ENCODE assay signal across 23 mouse cellular contexts in the genomic region with DNA sequence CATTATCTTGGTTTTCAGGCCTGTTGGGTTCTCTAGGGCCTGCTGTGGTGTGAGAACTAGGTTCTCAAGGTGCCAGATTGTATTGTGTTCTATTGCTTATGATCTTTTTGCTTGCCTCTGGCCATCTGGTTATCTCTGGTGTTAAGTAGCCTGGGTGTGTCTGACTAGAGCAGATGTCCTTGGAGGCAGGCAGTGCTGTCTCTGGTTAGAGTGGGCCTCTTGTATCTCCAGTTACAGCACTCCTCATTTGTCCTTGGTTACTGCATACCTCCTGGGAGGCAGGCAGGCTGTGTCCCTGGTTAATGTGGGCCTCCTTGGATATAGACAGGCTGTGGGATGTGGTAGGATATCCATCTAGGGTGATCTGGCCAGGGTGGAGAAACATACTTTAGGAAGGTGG.
A peak's percentile ranks its signal among the peaks of the same experiment; 100 is the strongest.
DNase-seq lines count a peak whose midpoint lies in the region; ATAC-seq and TF ChIP-seq lines count a peak whose summit lies in the region.
"Had no signal": no experiment of that assay in that cellular context is flagged by ENCODE, and none has a peak within 500 bp of the region (broad histone marks: within the 10 kb centered on the region; RNA-seq: fewer than 3 reads in every experiment).

No protein-coding gene starts in this region.

- no peak for TF ChIP-seq POLR2A in thymus, adult 2 months (IDR thresholded peaks at IDR 0.05; ENCODE audit: control insufficient read depth, extremely low read depth, insufficient read depth, low read length, poor library complexity)

- no peak overlapping the region for H3K4me3 ChIP-seq in liver, embryonic 11.5 days (ENCODE audit: low read depth, low read length)
- no peak overlapping the region for H3K4me3 ChIP-seq in liver, postnatal 0 days (ENCODE audit: low read depth, low read length)
- no peak overlapping the region for H3K4me3 ChIP-seq in liver, embryonic 13.5 days (replicated peaks)
- no peak overlapping the region for H3K4me3 ChIP-seq in thymus, adult 2 months (ENCODE audit: control insufficient read depth, insufficient read depth, low read length)
- H3K4me3 ChIP-seq: embryonic facial prominence, embryonic 10.5 days; embryonic facial prominence, embryonic 13.5 days; erythroblast, embryonic 14.5 days; forebrain, embryonic 12.5 days; forebrain, embryonic 15.5 days; heart, adult 2 months; heart, embryonic 13.5 days; hindbrain, embryonic 12.5 days; hindbrain, embryonic 15.5 days had no signal

- no peak overlapping the region for H3K9ac ChIP-seq in liver, embryonic 11.5 days (ENCODE audit: low read depth, low read length)
- no peak overlapping the region for H3K9ac ChIP-seq in liver, postnatal 0 days (replicated peaks)
- H3K9ac ChIP-seq in liver, embryonic 13.5 days, result no peak overlapping the region
- H3K9ac ChIP-seq: embryonic facial prominence, embryonic 13.5 days; forebrain, embryonic 12.5 days; forebrain, embryonic 15.5 days; heart, embryonic 13.5 days; hindbrain, embryonic 12.5 days; hindbrain, embryonic 15.5 days had no signal

- no peak for TF ChIP-seq CTCF in liver, postnatal 0 days (IDR thresholded peaks at IDR 0.05; ENCODE audit: low read depth)
- TF ChIP-seq CTCF in thymus, adult 2 months (IDR thresholded peaks at IDR 0.05; ENCODE audit: borderline replicate concordance, control insufficient read depth, extremely low read depth, insufficient read depth, low read length, poor library complexity), result no peak

- peak; percentile 74 for ATAC-seq in liver, embryonic 11.5 days (replicated peaks; ENCODE audit: low FRiP score)
- ATAC-seq in liver, postnatal 0 days, result no peak
- peak; percentile 78 for ATAC-seq in liver, embryonic 13.5 days (ENCODE audit: low read depth)
- ATAC-seq: CD4-positive, CD25-positive, alpha-beta regulatory T cell, adult 4 months; forebrain, embryonic 15.5 days had no signal

- H3K27ac ChIP-seq in liver, embryonic 11.5 days (ENCODE audit: low read depth, low read length), result no peak overlapping the region
- H3K27ac ChIP-seq in liver, postnatal 0 days (ENCODE audit: low read depth), result no peak overlapping the region
- H3K27ac ChIP-seq in liver, embryonic 13.5 days, result no peak overlapping the region
- no peak overlapping the region for H3K27ac ChIP-seq in thymus, adult 2 months (ENCODE audit: control insufficient read depth, insufficient read depth, low read length)
- H3K27ac ChIP-seq: embryonic facial prominence, embryonic 10.5 days; embryonic facial prominence, embryonic 13.5 days; forebrain, embryonic 12.5 days; forebrain, embryonic 15.5 days; heart, adult 2 months; heart, embryonic 13.5 days; hindbrain, embryonic 12.5 days; hindbrain, embryonic 15.5 days had no signal

- no peaks in the 10 kb centered on the region for H3K9me3 ChIP-seq in liver, embryonic 11.5 days (ENCODE audit: control insufficient read depth, low read length)
- no peaks in the 10 kb centered on the region for H3K9me3 ChIP-seq in liver, postnatal 0 days (ENCODE audit: low read length)
- no peaks in the 10 kb centered on the region for H3K9me3 ChIP-seq in liver, embryonic 13.5 days (replicated peaks)
- H3K9me3 ChIP-seq: embryonic facial prominence, embryonic 10.5 days; embryonic facial prominence, embryonic 13.5 days; forebrain, embryonic 12.5 days; forebrain, embryonic 15.5 days; heart, embryonic 13.5 days; hindbrain, embryonic 12.5 days; hindbrain, embryonic 15.5 days had no signal

- H3K4me1 ChIP-seq in liver, embryonic 11.5 days (replicated peaks; ENCODE audit: control insufficient read depth, insufficient read depth, low read length), result no peaks in the 10 kb centered on the region
- no peaks in the 10 kb centered on the region for H3K4me1 ChIP-seq in liver, postnatal 0 days (ENCODE audit: insufficient read depth)
- no peaks in the 10 kb centered on the region for H3K4me1 ChIP-seq in liver, embryonic 13.5 days (replicated peaks)
- H3K4me1 ChIP-seq in thymus, adult 2 months (replicated peaks; ENCODE audit: control insufficient read depth, insufficient read depth, low read length), result no peaks in the 10 kb centered on the region
- H3K4me1 ChIP-seq: embryonic facial prominence, embryonic 10.5 days; embryonic facial prominence, embryonic 13.5 days; forebrain, embryonic 12.5 days; forebrain, embryonic 15.5 days; heart, embryonic 13.5 days; hindbrain, embryonic 12.5 days; hindbrain, embryonic 15.5 days had no signal

- H3K36me3 ChIP-seq in liver, embryonic 11.5 days (ENCODE audit: control insufficient read depth, insufficient read depth, low read length), result no peaks in the 10 kb centered on the region
- no peaks in the 10 kb centered on the region for H3K36me3 ChIP-seq in liver, postnatal 0 days (replicated peaks; ENCODE audit: insufficient read depth, low read length)
- no peaks in the 10 kb centered on the region for H3K36me3 ChIP-seq in liver, embryonic 13.5 days
- no peaks in the 10 kb centered on the region for H3K36me3 ChIP-seq in thymus, adult 2 months (ENCODE audit: control insufficient read depth, insufficient read depth, low read length)
- H3K36me3 ChIP-seq: embryonic facial prominence, embryonic 10.5 days; embryonic facial prominence, embryonic 13.5 days; forebrain, embryonic 12.5 days; forebrain, embryonic 15.5 days; heart, embryonic 13.5 days; hindbrain, embryonic 12.5 days; hindbrain, embryonic 15.5 days had no signal

- H3K27me3 ChIP-seq in liver, embryonic 11.5 days (replicated peaks; ENCODE audit: control insufficient read depth, insufficient read depth, low read length), result no peaks in the 10 kb centered on the region
- no peaks in the 10 kb centered on the region for H3K27me3 ChIP-seq in liver, postnatal 0 days (ENCODE audit: insufficient read depth, low read length)
- H3K27me3 ChIP-seq in liver, embryonic 13.5 days, result no peaks in the 10 kb centered on the region
- no peaks in the 10 kb centered on the region for H3K27me3 ChIP-seq in thymus, adult 2 months (ENCODE audit: control insufficient read depth, insufficient read depth, low read length)
- H3K27me3 ChIP-seq: embryonic facial prominence, embryonic 13.5 days; forebrain, embryonic 12.5 days; forebrain, embryonic 15.5 days; heart, embryonic 13.5 days; hindbrain, embryonic 12.5 days; hindbrain, embryonic 15.5 days had no signal

- no peak for DNase-seq in liver, embryonic 11.5 days (ENCODE audit: low spot score)
- no peak for DNase-seq in liver, postnatal 0 days
- DNase-seq in R1 (ENCODE audit: low read depth, low spot score), result peak; percentile 1
- DNase-seq in liver, embryonic 13.5 days, result peak; percentile 15
- no peak for DNase-seq in cerebellum, adult 9-11 months
- DNase-seq in thymus, adult 2 months, result no peak
- DNase-seq: adrenal gland, adult 2 months; adrenal gland, postnatal 14 days; cerebellum, adult 11 months; cerebellum, adult 2 months; cerebellum, postnatal 36 days; embryo, embryonic 11 days; gastrocnemius, postnatal 36 days; heart, adult 2 months had no signal

- no peak for TF ChIP-seq EP300 in liver, postnatal 0 days (IDR thresholded peaks at IDR 0.05; ENCODE audit: low read depth)

- H3K4me2 ChIP-seq in liver, embryonic 11.5 days, result no peak overlapping the region
- no peak overlapping the region for H3K4me2 ChIP-seq in liver, postnatal 0 days (ENCODE audit: low read depth, low read length)
- no peak overlapping the region for H3K4me2 ChIP-seq in liver, embryonic 13.5 days
- H3K4me2 ChIP-seq: embryonic facial prominence, embryonic 13.5 days; forebrain, embryonic 12.5 days; forebrain, embryonic 15.5 days; heart, embryonic 13.5 days; hindbrain, embryonic 12.5 days; hindbrain, embryonic 15.5 days had no signal

Comparison
In these comparisons a context has a peak if more than half of its experiments do, and no peak if none do; other contexts are left out.
1. DNase-seq: peak in R1 (single experiment) and liver, embryonic 13.5 days (single experiment); none in liver, embryonic 11.5 days (single experiment), liver, postnatal 0 days (single experiment), cerebellum, adult 9-11 months (single experiment) and thymus, adult 2 months (single experiment).